Mouse (Mus musculus): ENCODE data around the gene Dner. TPM values are rescaled to one million over a fixed set of nuclear protein-coding genes. Genes with fewer than 3 reads are reported as not detected.
"Not testable (repeated sequence)": the region's sequence is repeated elsewhere in the genome, so short reads cannot be mapped to it uniquely, and the experiment has no call there.

The Dner gene
- total RNA-seq, 4 experiments from 2014 or later, result 0.06 TPM; not detected in 3

- no peak for DNase-seq (ENCODE audit: low spot score)
These were observed 296.9 kb downstream of the Dner start for GRCm38 (mm10) chr1:84399118-84399517.

- no peak for DNase-seq (ENCODE audit: low spot score)
These were observed 299.2 kb downstream of the Dner start for GRCm38 (mm10) chr1:84396787-84397186.

- no peak for DNase-seq (ENCODE audit: low spot score)
These were observed 300.1 kb downstream of the Dner start for GRCm38 (mm10) chr1:84395928-84396327.

- DNase-seq (ENCODE audit: low spot score), result no peak
These were observed 305.1 kb downstream of the Dner start for GRCm38 (mm10) chr1:84390961-84391360.

- no peak for DNase-seq (ENCODE audit: low spot score)
These were observed 308.4 kb downstream of the Dner start for GRCm38 (mm10) chr1:84387616-84388015.

GRCm38 (mm10) chr1:84386481-84387146 is 309.4 kb downstream of the Dner start:
- no peak for DNase-seq (ENCODE audit: low spot score)

GRCm38 (mm10) chr1:84382709-84383108 is 313.3 kb downstream of the Dner start:
- DNase-seq (ENCODE audit: low spot score), result no peak

GRCm38 (mm10) chr1:84382064-84382463 is 314.0 kb downstream of the Dner start:
- no peak for DNase-seq (ENCODE audit: low spot score)

- DNase-seq (ENCODE audit: low spot score), result no peak
These were observed 315.1 kb downstream of the Dner start for GRCm38 (mm10) chr1:84380895-84381294.

GRCm38 (mm10) chr1:84367733-84368132 is 328.3 kb downstream of the Dner start:
- no peak for DNase-seq (ENCODE audit: low spot score)

- DNase-seq (ENCODE audit: low spot score), result no peak
These were observed 329.5 kb downstream of the Dner start for GRCm38 (mm10) chr1:84366553-84366952.

- DNase-seq (ENCODE audit: low spot score), result no peak
These were observed 332.1 kb downstream of the Dner start, which contains the start of gene Pid1 for GRCm38 (mm10) chr1:84363967-84364366. Gene Pid1, minus strand, starts transcription at chr1:84364180.

GRCm38 (mm10) chr1:84362709-84363617 is 333.1 kb downstream of the Dner start:
- no peak for DNase-seq (ENCODE audit: low spot score)

- no peak for DNase-seq (ENCODE audit: low spot score)
These were observed 333.8 kb downstream of the Dner start for GRCm38 (mm10) chr1:84362209-84362608.

- no peak for DNase-seq (ENCODE audit: low spot score)
These were observed 334.6 kb downstream of the Dner start for GRCm38 (mm10) chr1:84361389-84361788.

GRCm38 (mm10) chr1:84359611-84360500 is 336.2 kb downstream of the Dner start:
- peak; percentile 56 for DNase-seq (ENCODE audit: low spot score)

- DNase-seq (ENCODE audit: low spot score), result no peak
These were observed 338.8 kb downstream of the Dner start for GRCm38 (mm10) chr1:84357216-84357615.

GRCm38 (mm10) chr1:84350262-84350661 is 345.8 kb downstream of the Dner start:
- peak; percentile 30 for DNase-seq (ENCODE audit: low spot score)

- no peak for DNase-seq (ENCODE audit: low spot score)
These were observed 348.1 kb downstream of the Dner start for GRCm38 (mm10) chr1:84347796-84348476.

- not testable (repeated sequence) for DNase-seq (ENCODE audit: low spot score)
These were observed 363.2 kb downstream of the Dner start for GRCm38 (mm10) chr1:84332797-84333196.

GRCm38 (mm10) chr1:84331861-84332260 is 364.2 kb downstream of the Dner start:
- DNase-seq (ENCODE audit: low spot score), result not testable (repeated sequence)
